Mouse (Mus musculus) heart, postnatal 0 days (tissue): ENCODE measurements around the gene Dpy19l3. TPM values are rescaled to one million over a fixed set of nuclear protein-coding genes. Genes with fewer than 3 reads are reported as not detected.

Experiments used
- ATAC-seq: fragments of 200-750 bp; cut with Nextera tagmentation; 2 replicates; pipeline ENCODE4 v1.8.0; 2017; ENCODE audit warnings: low read depth, moderate number of reproducible peaks, moderate library complexity; ENCODE audit not compliant: insufficient read depth
- DNase-seq: peaks from one replicate; pipeline ENCODE4 v3.0.0-alpha.2; 2016; ENCODE audit warnings: low spot score
- H3K27ac ChIP-seq: fragments of 300-500 bp; sonication (generic); 2 replicates; pipeline ENCODE4 v1.5.1; 2014; ENCODE audit warnings: low read depth, mild to moderate bottlenecking
- H3K27me3 ChIP-seq: fragments of 300-500 bp; sonication (generic); 2 replicates; pipeline ENCODE4 v1.6.1; 2014; ENCODE audit warnings: low read length, mixed read lengths; ENCODE audit not compliant: control insufficient read depth, insufficient read depth
- H3K36me3 ChIP-seq: fragments of 300-500 bp; sonication (generic); replicated peaks from 2 replicates; pipeline ENCODE4 v1.6.1; 2014; ENCODE audit warnings: low read length, mixed read lengths; ENCODE audit not compliant: control insufficient read depth, insufficient read depth
- H3K4me1 ChIP-seq: fragments of 300-500 bp; sonication (generic); 2 replicates; pipeline ENCODE4 v1.6.1; 2014; ENCODE audit warnings: antibody characterized with exemption; ENCODE audit not compliant: control insufficient read depth, insufficient read depth
- H3K4me2 ChIP-seq: fragments of 300-500 bp; sonication (generic); 2 replicates; pipeline ENCODE4 v1.6.1; 2014; ENCODE audit warnings: low read depth, mild to moderate bottlenecking, low read length, moderate library complexity
- H3K4me3 ChIP-seq: fragments of 300-500 bp; sonication (generic); 2 replicates; pipeline ENCODE4 v1.5.1; 2014; ENCODE audit warnings: low read depth, low read length
- H3K9ac ChIP-seq: fragments of 300-500 bp; sonication (generic); replicated peaks from 2 replicates; pipeline ENCODE4 v1.6.1; 2014; ENCODE audit warnings: low read depth, low read length, mixed read lengths
- H3K9me3 ChIP-seq: fragments of 300-500 bp; sonication (generic); replicated peaks from 2 replicates; pipeline ENCODE4 v1.6.1; 2016; ENCODE audit warnings: low read length; ENCODE audit not compliant: control insufficient read depth
- CTCF ChIP-seq: IDR thresholded peaks from 2 replicates; pipeline ENCODE4 v1.5.1; 2016; ENCODE audit warnings: antibody characterized with exemption, control low read depth, low read depth
- EP300 ChIP-seq: IDR thresholded peaks from 2 replicates; pipeline ENCODE4 v1.6.1; 2016; ENCODE audit warnings: antibody characterized with exemption, low read depth
- WGBS: fragments of 180-500 bp; shearing (Covaris S2); extraction: QIAGEN DNeasy Blood & Tissue Kit; methylation state at CpG from one replicate; pipeline ENCODE4 v1.1.7; 2014; 5-methylcytosine and 5-hydroxymethylcytosine counted together
- polyA plus RNA-seq: library from polyadenylated mRNA; unstranded; fragments of >200 nt; fragmentation: Nextera tagmentation; extraction: Ambion mirVana; gene quantifications from 2 replicates; pipeline ENCODE4 v1.2.1, GENCODE M21; 2015
- total RNA-seq: library from RNA; depleted of rRNA; stranded (reverse); fragments of >200 nt; gene quantifications from 2 replicates; pipeline ENCODE4 v1.2.3, GENCODE M21; 2014; ENCODE audit warnings: low replicate concordance

Dpy19l3 gene
- total and polyA plus RNA-seq, 2 experiments from 2014 or later, result 1.1 to 4.9 TPM

DNA sequence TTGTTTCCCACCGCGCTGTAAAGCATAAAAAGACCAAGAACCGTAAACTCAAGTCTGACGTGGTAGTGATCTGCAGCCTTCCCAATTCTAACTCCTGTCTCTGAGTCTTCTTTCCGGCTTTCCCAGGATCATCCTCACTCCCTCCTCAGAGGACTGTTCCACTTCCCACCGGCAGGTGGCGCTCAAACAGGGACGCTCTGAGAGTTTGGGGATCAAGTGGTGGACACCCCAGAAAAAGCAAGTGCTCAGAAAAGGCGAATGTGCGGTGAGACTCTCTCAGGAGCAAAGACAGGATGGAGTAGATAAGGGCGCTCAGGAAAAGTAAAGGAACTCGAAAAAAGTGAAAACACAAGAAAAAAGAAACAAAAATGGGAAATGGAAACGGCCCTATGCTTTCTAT is 67.5 kb downstream of the Dpy19l3 start:
- peak overlapping the region; percentile 58 for H3K4me2 ChIP-seq
- 19% methylated on average over 13 of the region's 13 CpGs for WGBS
- no peaks in the 10 kb centered on the region for H3K27me3 ChIP-seq
- no peak overlapping the region for H3K27ac ChIP-seq
- no peaks in the 10 kb centered on the region for H3K9me3 ChIP-seq
- TF ChIP-seq CTCF, result peak; percentile 89
- TF ChIP-seq EP300, result no peak
- DNase-seq (peak; percentile 34), ATAC-seq (0 out of 2 replicates have a peak, but pooled peaks have one; percentile 35)
- H3K36me3 ChIP-seq, result no peaks in the 10 kb centered on the region
- H3K4me3 ChIP-seq, result peak overlapping the region; percentile 35
- no peak overlapping the region for H3K9ac ChIP-seq
- no peaks in the 10 kb centered on the region for H3K4me1 ChIP-seq

DNA sequence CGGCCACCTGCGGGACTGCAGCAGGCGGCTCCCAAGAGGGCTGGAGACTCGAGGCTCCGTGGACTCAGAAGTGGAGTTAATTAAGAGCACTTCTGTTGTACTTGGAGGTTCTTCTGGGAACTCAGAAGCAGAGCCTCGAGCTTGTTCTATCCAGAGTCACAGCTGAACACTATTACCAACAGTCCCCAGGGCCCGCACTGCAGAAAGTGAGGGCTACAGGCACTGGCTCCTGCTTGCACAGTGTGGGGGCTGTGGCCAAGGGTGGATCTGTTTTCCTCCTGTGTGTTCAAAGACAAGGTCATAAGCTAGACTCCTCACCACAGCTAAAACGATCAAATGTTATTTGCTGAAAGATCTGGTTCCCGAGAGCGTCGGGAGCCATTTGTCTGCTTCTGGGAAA is 68.0 kb downstream of the Dpy19l3 start:
- no peak for DNase-seq

DNA sequence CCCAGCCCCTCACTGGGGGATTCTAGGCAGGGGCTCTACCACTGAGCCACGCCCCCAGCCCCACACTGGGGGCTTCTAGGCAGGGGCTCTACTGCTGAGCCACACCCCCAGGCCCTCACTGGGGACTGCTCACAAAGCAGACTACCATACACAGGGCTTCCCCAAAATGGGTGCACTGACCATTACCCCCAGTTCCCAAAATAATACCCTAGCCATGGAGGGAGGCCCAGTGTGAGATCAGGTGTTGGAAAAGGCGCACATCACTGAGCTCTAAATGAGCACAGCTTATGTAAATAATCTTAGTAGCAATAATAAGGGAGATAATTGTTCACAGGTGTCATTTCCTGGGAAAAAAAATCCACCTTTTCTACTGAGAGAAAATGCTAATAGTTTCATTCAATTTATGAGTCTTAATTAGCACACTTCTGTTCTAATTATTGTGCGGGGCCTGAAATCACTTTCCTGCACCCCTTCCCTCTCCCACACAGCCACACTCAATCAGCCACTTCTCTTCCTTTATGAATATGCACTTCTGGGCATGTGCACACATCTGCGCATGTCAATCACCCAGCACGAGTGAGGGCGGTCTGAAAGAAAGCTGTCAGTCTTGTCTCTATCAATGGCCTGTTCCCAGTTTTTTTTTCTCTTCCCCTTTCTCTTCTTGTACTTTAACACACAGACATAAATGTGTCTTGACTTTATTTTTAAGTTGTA is 70.7 kb downstream of the Dpy19l3 start:
- no peak overlapping the region for H3K4me2 ChIP-seq
- TF ChIP-seq EP300, result no peak
- ATAC-seq (no peak), DNase-seq (no peak)
- H3K9me3 ChIP-seq, result no peaks in the 10 kb centered on the region
- H3K27ac ChIP-seq, result no peak overlapping the region
- 80% methylated on average over 6 of the region's 6 CpGs for WGBS
- no peak overlapping the region for H3K4me3 ChIP-seq
- H3K36me3 ChIP-seq, result no peaks in the 10 kb centered on the region
- H3K9ac ChIP-seq, result no peak overlapping the region
- no peaks in the 10 kb centered on the region for H3K4me1 ChIP-seq
- no peaks in the 10 kb centered on the region for H3K27me3 ChIP-seq

More for the DNA sequence above, 68.0 kb downstream of the Dpy19l3 start:
- Histone ChIP-seq H3K9me3 (no peaks in the 10 kb centered on the region), H3K4me3 (no peak overlapping the region), H3K36me3 (no peaks in the 10 kb centered on the region), H3K27me3 (no peaks in the 10 kb centered on the region), H3K27ac (no peak overlapping the region), H3K9ac (no peak overlapping the region), H3K4me2 (peak overlapping the region; percentile 58), H3K4me1 (no peaks in the 10 kb centered on the region)
- ATAC-seq, result no peak
- 59% methylated on average over 11 of the region's 11 CpGs for WGBS
- TF ChIP-seq EP300 (no peak), CTCF (no peak)

DNA sequence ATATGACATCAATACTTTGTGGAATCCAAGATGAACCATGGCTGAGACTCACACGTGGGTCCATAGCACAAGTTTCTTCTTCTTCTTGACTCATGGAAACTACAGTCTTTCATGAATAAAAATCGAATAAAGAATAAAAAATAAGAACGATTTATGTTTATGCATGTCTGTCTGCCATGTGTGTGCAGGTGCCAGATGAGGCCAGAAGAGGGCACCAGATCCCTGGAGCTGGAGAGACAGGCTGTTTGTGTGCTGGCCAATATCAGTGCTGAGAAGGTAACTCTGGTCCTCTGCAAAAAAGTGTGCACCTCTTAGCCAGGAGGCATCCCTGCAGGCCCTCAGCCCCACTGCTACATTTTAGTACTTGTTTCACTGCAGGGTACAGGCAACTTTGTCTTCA is 72.7 kb downstream of the Dpy19l3 start:
- Histone ChIP-seq H3K4me2 (no peak overlapping the region), H3K27ac (no peak overlapping the region), H3K4me3 (no peak overlapping the region), H3K9me3 (no peaks in the 10 kb centered on the region), H3K27me3 (no peaks in the 10 kb centered on the region), H3K4me1 (no peaks in the 10 kb centered on the region), H3K36me3 (no peaks in the 10 kb centered on the region), H3K9ac (no peak overlapping the region)
- peak; percentile 21; the same call in 1 of the 2 replicates for TF ChIP-seq CTCF
- no peak for TF ChIP-seq EP300
- WGBS, result 74% methylated on average over 3 of the region's 3 CpGs
- DNase-seq, result no peak
- ATAC-seq, result no peak

DNA sequence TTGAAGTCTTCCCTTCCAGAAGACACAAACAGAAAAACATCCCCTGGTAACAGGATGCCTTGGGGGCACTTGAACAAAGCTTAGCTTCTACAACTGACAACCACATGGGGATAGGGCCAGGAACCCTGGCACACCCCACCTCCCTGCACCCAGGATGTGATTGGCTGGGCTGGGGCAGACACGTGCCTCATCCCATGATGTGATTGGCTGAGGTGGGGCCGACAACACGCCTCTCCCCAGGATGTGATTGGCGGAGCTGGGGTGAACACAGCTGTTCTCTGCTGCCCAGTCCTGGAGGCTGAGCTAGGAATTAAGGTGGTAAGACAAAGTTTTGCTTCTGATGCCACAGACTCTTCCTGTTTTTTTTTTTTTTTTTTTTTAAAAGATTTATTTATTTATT is 75.3 kb downstream of the Dpy19l3 start:
- 71% methylated on average over 4 of the region's 4 CpGs for WGBS
- Histone ChIP-seq H3K4me3 (no peak overlapping the region), H3K36me3 (no peaks in the 10 kb centered on the region), H3K4me2 (no peak overlapping the region), H3K27ac (no peak overlapping the region), H3K27me3 (no peaks in the 10 kb centered on the region), H3K9me3 (no peaks in the 10 kb centered on the region), H3K9ac (no peak overlapping the region), H3K4me1 (no peaks in the 10 kb centered on the region)
- DNase-seq (no peak), ATAC-seq (no peak)
- TF ChIP-seq CTCF, result no peak
- TF ChIP-seq EP300, result no peak
